Mouse (Mus musculus) ES-E14 (cell line): ENCODE results near the gene Gm9747.

ENCODE experiments used
- CHD2 ChIP-seq: IDR thresholded peaks from 2 replicates; pipeline ENCODE4 v1.6.1; 2014; ENCODE audit warnings: mild to moderate bottlenecking, low read depth, low read length, inconsistent platforms
- HCFC1 ChIP-seq: IDR thresholded peaks from 2 replicates; pipeline ENCODE4 v1.6.1; 2012; ENCODE audit warnings: low read length, inconsistent platforms, borderline replicate concordance; ENCODE audit not compliant: insufficient read depth
- ZC3H11A ChIP-seq: IDR thresholded peaks from 2 replicates; pipeline ENCODE4 v1.6.1; 2012; ENCODE audit warnings: low read depth, mild to moderate bottlenecking, inconsistent platforms, low read length, borderline replicate concordance
- ZNF384 ChIP-seq: IDR thresholded peaks from 2 replicates; pipeline ENCODE4 v1.6.1; 2012; ENCODE audit warnings: low read depth, low read length, inconsistent platforms

- TF ChIP-seq CHD2 (no peak), ZNF384 (peak; percentile 92), HCFC1 (no peak), ZC3H11A (no peak)
Measured at GRCm38 (mm10) chr1:82282992-82283611, 50.2 kb downstream of the Gm9747 start.
